Mouse (Mus musculus) adrenal gland, adult 2 months (tissue): ENCODE results near the gene Sufu. TPM values are rescaled to one million over a fixed set of nuclear protein-coding genes. Genes with fewer than 3 reads are reported as not detected.

Experiments used
- DNase-seq: peaks from one replicate; pipeline ENCODE4 v3.0.0; 2021
- long read RNA-seq: library from polyadenylated mRNA; stranded (forward); transcript quantifications from one replicate; pipeline ENCODE4 v2.0.0, GENCODE M21; 2021
- polyA plus RNA-seq: library from polyadenylated mRNA; depleted of rRNA; stranded (reverse); fragments of >200 nt; gene quantifications from 2 replicates; pipeline ENCODE4 v1.2.3, GENCODE M21; 2012; rRNA removed
- total RNA-seq, 2 experiments: library from RNA; stranded (reverse); gene quantifications; 2 replicates each; pipeline ENCODE4 v1.2.3; 2021

Gene Sufu
- total RNA-seq (10 to 100 TPM; 17.4 to 24.6 TPM), polyA plus RNA-seq (24.5 and 27.7 TPM in 2 replicates)
- long read RNA-seq, full-length matches to known transcripts, result 12 of 28 reads
- long read RNA-seq, partial matches to known transcripts, result 7 of 28 reads
- long read RNA-seq, other reads (novel, unspliced or antisense), result 9 of 28 reads

- peak; percentile 99 for DNase-seq
Observed at GRCm38 (mm10) chr19:46396686-46397435, at the start of gene Sufu. Gene Sufu, plus strand, starts transcription at chr19:46396896.

- no peak for DNase-seq
Observed at GRCm38 (mm10) chr19:46347146-46347545, 49.5 kb upstream of the Sufu start.

- no peak for DNase-seq
Observed at GRCm38 (mm10) chr19:46347936-46348668, 48.6 kb upstream of the Sufu start.

- DNase-seq, result peak; percentile 91
Observed at GRCm38 (mm10) chr19:46348761-46349458, 47.8 kb upstream of the Sufu start.

- DNase-seq, result no peak
Observed at GRCm38 (mm10) chr19:46349550-46349949, 47.1 kb upstream of the Sufu start.

- DNase-seq, result no peak
Observed at GRCm38 (mm10) chr19:46350168-46350932, 46.3 kb upstream of the Sufu start, which contains the start of gene 2310034G01Rik. Gene 2310034G01Rik, minus strand, starts transcription at chr19:46350302.

GRCm38 (mm10) chr19:46356701-46357138 lies 40.0 kb upstream of the Sufu start:
- DNase-seq, result peak; percentile 93

GRCm38 (mm10) chr19:46357344-46358280 lies 39.1 kb upstream of the Sufu start:
- DNase-seq, result no peak

GRCm38 (mm10) chr19:46358381-46358780 lies 38.3 kb upstream of the Sufu start:
- no peak for DNase-seq

- DNase-seq, result no peak
Observed at GRCm38 (mm10) chr19:46362104-46362503, 34.6 kb upstream of the Sufu start.

GRCm38 (mm10) chr19:46363294-46364009 lies 33.2 kb upstream of the Sufu start:
- no peak for DNase-seq

GRCm38 (mm10) chr19:46367798-46368590 lies 28.7 kb upstream of the Sufu start:
- no peak for DNase-seq

GRCm38 (mm10) chr19:46369204-46369603 lies 27.5 kb upstream of the Sufu start:
- DNase-seq, result peak; percentile 75

GRCm38 (mm10) chr19:46374477-46375088 lies 22.1 kb upstream of the Sufu start:
- no peak for DNase-seq

GRCm38 (mm10) chr19:46375489-46375888 lies 21.2 kb upstream of the Sufu start:
- DNase-seq, result no peak

GRCm38 (mm10) chr19:46375891-46376290 lies 20.8 kb upstream of the Sufu start:
- no peak for DNase-seq

- DNase-seq, result no peak
Observed at GRCm38 (mm10) chr19:46382275-46382674, 14.4 kb upstream of the Sufu start.

- no peak for DNase-seq
Observed at GRCm38 (mm10) chr19:46389872-46390271, 6.8 kb upstream of the Sufu start.
